Mouse (Mus musculus) MEL (cell line): ENCODE results near the gene Dirc2. TPM values are rescaled to one million over a fixed set of nuclear protein-coding genes. Genes with fewer than 3 reads are reported as not detected.

ENCODE experiments used
- DNase-seq: peaks from one replicate; pipeline ENCODE4 v3.0.0; 2011; ENCODE audit warnings: low read depth, low spot score
- H3K27ac ChIP-seq: 2 replicates; pipeline ENCODE4 v1.5.1; 2012; ENCODE audit warnings: low read depth, mild to moderate bottlenecking, control low read depth, low read length, moderate library complexity; ENCODE audit not compliant: control insufficient read depth
- H3K27me3 ChIP-seq, 2 experiments: fragments of 150-350 bp in 1 of 2; sonication (generic) in 1 of 2; 2 replicates each; pipeline ENCODE4 v1.6.1; 2012; ENCODE audit warnings: low read length in 2 of 2, mild to moderate bottlenecking in 2 of 2, improper control_type of control experiment in 1 of 2, moderate library complexity in 1 of 2; ENCODE audit not compliant: insufficient read depth in 2 of 2, control insufficient read depth in 1 of 2
- H3K36me3 ChIP-seq, 2 experiments: 2 replicates each; pipeline ENCODE4 v1.6.1; 2012 to 2014; ENCODE audit warnings: low read length in 2 of 2, improper control_type of control experiment in 1 of 2, inconsistent platforms in 1 of 2, mild to moderate bottlenecking in 1 of 2; ENCODE audit not compliant: insufficient read depth in 2 of 2, control insufficient read depth in 1 of 2
- H3K4me1 ChIP-seq, 2 experiments: fragments of 150-350 bp in 1 of 2; sonication (generic) in 1 of 2; 2 replicates each; pipeline ENCODE4 v1.6.1; 2012; ENCODE audit warnings: low read length in 2 of 2, improper control_type of control experiment in 1 of 2, mild to moderate bottlenecking in 1 of 2; ENCODE audit not compliant: insufficient read depth in 2 of 2, control insufficient read depth in 1 of 2
- H3K4me3 ChIP-seq, 2 experiments: fragments of 150-350 bp in 1 of 2; sonication (generic) in 1 of 2; 2 replicates each; pipeline ENCODE4 v1.5.1; 2012; ENCODE audit warnings: low read depth in 2 of 2, low read length in 2 of 2, mild to moderate bottlenecking in 2 of 2, moderate library complexity in 2 of 2, control low read depth in 1 of 2, improper control_type of control experiment in 1 of 2; ENCODE audit not compliant: control insufficient read depth in 1 of 2, insufficient read depth in 1 of 2
- H3K79me2 ChIP-seq: 2 replicates; pipeline ENCODE4 v1.6.1; 2012; ENCODE audit warnings: mild to moderate bottlenecking, low read length, moderate library complexity; ENCODE audit not compliant: control insufficient read depth, poor library complexity, insufficient read depth
- H3K9ac ChIP-seq: 2 replicates; pipeline ENCODE4 v1.6.1; 2012; ENCODE audit warnings: low read depth, mild to moderate bottlenecking, control low read depth, low read length, moderate library complexity; ENCODE audit not compliant: control insufficient read depth, poor library complexity, severe bottlenecking
- H3K9me3 ChIP-seq: fragments of 150-350 bp; sonication (generic); replicated peaks from 2 replicates; pipeline ENCODE4 v1.6.1; 2012; ENCODE audit warnings: mild to moderate bottlenecking, low read length, improper control_type of control experiment, moderate library complexity; ENCODE audit not compliant: insufficient read depth
- BHLHE40 ChIP-seq: IDR thresholded peaks from 2 replicates; pipeline ENCODE4 v1.6.1; 2012; ENCODE audit warnings: low read depth, mild to moderate bottlenecking, inconsistent platforms, low read length, improper control_type of control experiment, borderline replicate concordance
- CHD1 ChIP-seq: IDR thresholded peaks from 2 replicates; pipeline ENCODE4 v1.6.1; 2012; ENCODE audit warnings: low read depth, mild to moderate bottlenecking, inconsistent platforms, low read length, improper control_type of control experiment
- GABPA ChIP-seq: IDR thresholded peaks from 2 replicates; pipeline ENCODE4 v1.6.1; 2012; ENCODE audit warnings: low read depth, mild to moderate bottlenecking, inconsistent platforms, low read length, improper control_type of control experiment, moderate library complexity
- HCFC1 ChIP-seq: IDR thresholded peaks from 2 replicates; pipeline ENCODE4 v1.6.1; 2012; ENCODE audit warnings: low read depth, mild to moderate bottlenecking, inconsistent platforms, low read length, improper control_type of control experiment, moderate library complexity
- JUND ChIP-seq: IDR thresholded peaks from 2 replicates; pipeline ENCODE4 v1.6.1; 2011; ENCODE audit warnings: low read depth, mild to moderate bottlenecking, improper control_type of control experiment, low read length
- MAFK ChIP-seq: IDR thresholded peaks from 2 replicates; pipeline ENCODE4 v1.6.1; 2011; ENCODE audit warnings: low read depth, mild to moderate bottlenecking, low read length, improper control_type of control experiment, borderline replicate concordance
- MXI1 ChIP-seq: IDR thresholded peaks from 2 replicates; pipeline ENCODE4 v1.6.1; 2011; ENCODE audit warnings: mild to moderate bottlenecking, low read depth, low read length, improper control_type of control experiment
- NELFE ChIP-seq: IDR thresholded peaks from 2 replicates; pipeline ENCODE4 v1.6.1; 2011; ENCODE audit warnings: low read depth, low read length, improper control_type of control experiment
- POLR2A ChIP-seq, 2 experiments: IDR thresholded peaks; 2 replicates each; pipeline ENCODE4 v1.6.1; 2011 to 2012; ENCODE audit warnings: low read length in 2 of 2, mild to moderate bottlenecking in 2 of 2, control low read depth in 1 of 2, improper control_type of control experiment in 1 of 2, low read depth in 1 of 2, moderate library complexity in 1 of 2; ENCODE audit not compliant: control insufficient read depth in 1 of 2, insufficient read depth in 1 of 2, poor library complexity in 1 of 2
- RAD21 ChIP-seq: IDR thresholded peaks from 2 replicates; pipeline ENCODE4 v1.6.1; 2011; ENCODE audit warnings: mild to moderate bottlenecking, low read depth, low read length, improper control_type of control experiment
- SIN3A ChIP-seq: IDR thresholded peaks from 2 replicates; pipeline ENCODE4 v1.6.1; 2012; ENCODE audit warnings: low read length, improper control_type of control experiment, inconsistent platforms
- TCF12 ChIP-seq: IDR thresholded peaks from 2 replicates; pipeline ENCODE4 v1.6.1; 2014; ENCODE audit warnings: low read depth, mild to moderate bottlenecking, inconsistent platforms, low read length, improper control_type of control experiment, moderate library complexity
- USF1 ChIP-seq: IDR thresholded peaks from 2 replicates; pipeline ENCODE4 v1.6.1; 2014; ENCODE audit warnings: low read depth, mild to moderate bottlenecking, inconsistent platforms, low read length, improper control_type of control experiment, moderate library complexity
- USF2 ChIP-seq, 2 experiments: IDR thresholded peaks; 2 replicates each; pipeline ENCODE4 v1.6.1; 2011 to 2012; ENCODE audit warnings: improper control_type of control experiment in 2 of 2, low read length in 2 of 2, borderline replicate concordance in 1 of 2, inconsistent platforms in 1 of 2, low read depth in 1 of 2, mild to moderate bottlenecking in 1 of 2; ENCODE audit not compliant: insufficient read depth in 1 of 2
- ZC3H11A ChIP-seq: IDR thresholded peaks from 2 replicates; pipeline ENCODE4 v1.6.1; 2012; ENCODE audit warnings: low read depth, mild to moderate bottlenecking, inconsistent platforms, low read length, improper control_type of control experiment
- ZMIZ1 ChIP-seq: IDR thresholded peaks from 2 replicates; pipeline ENCODE4 v1.6.1; 2012; ENCODE audit warnings: low read depth, mild to moderate bottlenecking, inconsistent platforms, low read length, improper control_type of control experiment, moderate library complexity
- polyA plus RNA-seq, 2 experiments: library from polyadenylated mRNA; stranded (reverse) in 1 of 2; unstranded in 1 of 2; fragments of >175 nt in 1 of 2; fragments of >200 nt in 1 of 2; gene quantifications; 2 replicates each; pipeline versions ENCODE4 v1.2.1 to v1.2.4; 2012; ENCODE audit warnings: low replicate concordance in 2 of 2, low read depth in 1 of 2; ENCODE audit not compliant: insufficient read length in 2 of 2, insufficient read depth in 1 of 2, missing spikeins in 1 of 2
- total RNA-seq: library from RNA; depleted of rRNA; stranded (reverse); fragments of 300-350 nt; gene quantifications from 2 replicates; pipeline ENCODE4 v1.2.3, GENCODE M21; 2012

The Dirc2 gene
- total and polyA plus RNA-seq, 3 experiments: 1.6 to 4.1 TPM; not detected in 1

GRCm38 (mm10) chr16:35808838-35809237 is 39.7 kb upstream of the Dirc2 start:
- H3K4me1 ChIP-seq: peaks cover 7 to 9% of the 10 kb centered on the region in 2 experiments; a peak in 3 of 4 replicates
- H3K9me3 ChIP-seq: no peaks in the 10 kb centered on the region
- peaks cover 1 to 17% of the 10 kb centered on the region in 2 experiments; a peak in 3 of 4 replicates for H3K36me3 ChIP-seq
- no peak overlapping the region for H3K4me3 ChIP-seq
- no peak overlapping the region for H3K27ac ChIP-seq
- DNase-seq: no peak
- no peak overlapping the region for H3K9ac ChIP-seq
- no peaks in the 10 kb centered on the region for H3K27me3 ChIP-seq
- no peaks in the 10 kb centered on the region for H3K79me2 ChIP-seq
- TF ChIP-seq NELFE: no peak
- no peak for TF ChIP-seq MXI1
- no peak for TF ChIP-seq USF1
- TF ChIP-seq HCFC1: no peak
- no peak for TF ChIP-seq ZMIZ1
- TF ChIP-seq JUND: no peak
- no peak for TF ChIP-seq MAFK
- no peak for TF ChIP-seq CHD1
- no peak for TF ChIP-seq USF2 (IDR thresholded peaks at IDR 0.05; ENCODE audit: borderline replicate concordance in 1 of 2, insufficient read depth in 1 of 2, low read depth in 1 of 2, low read length in 2 of 2)
- TF ChIP-seq GABPA: no peak
- TF ChIP-seq POLR2A (IDR thresholded peaks at IDR 0.05; ENCODE audit: control insufficient read depth in 1 of 2, insufficient read depth in 1 of 2, low read depth in 1 of 2, low read length in 2 of 2, poor library complexity in 1 of 2): no peak
- TF ChIP-seq RAD21: no peak
- no peak for TF ChIP-seq ZC3H11A
- TF ChIP-seq SIN3A: no peak
- no peak for TF ChIP-seq BHLHE40
- TF ChIP-seq, all 39 proteins: peak for 0

GRCm38 (mm10) chr16:35807663-35807992 is 38.5 kb upstream of the Dirc2 start:
- Histone ChIP-seq H3K9me3 (no peaks in the 10 kb centered on the region), H3K27ac (no peak overlapping the region), H3K9ac (no peak overlapping the region)
- TF ChIP-seq MAFK (no peak), TCF12 (no peak)
- TF ChIP-seq, all 39 proteins: peak for 0
- Histone ChIP-seq H3K79me2 (no peaks in the 10 kb centered on the region), H3K4me1 (peaks cover 7 to 9% of the 10 kb centered on the region in 2 experiments; a peak in 3 of 4 replicates), H3K27me3 (no peaks in the 10 kb centered on the region), H3K4me3 (no peak overlapping the region), H3K36me3 (peaks cover 1 to 17% of the 10 kb centered on the region in 2 experiments; a peak in 3 of 4 replicates)
- no peak for DNase-seq
